Mouse (Mus musculus) small intestine, adult 2 months (tissue): ENCODE data around the gene Cacna2d1. TPM values are rescaled to one million over a fixed set of nuclear protein-coding genes. Genes with fewer than 3 reads are reported as not detected.

Source experiments
- H3K27ac ChIP-seq: fragments of 200-500 bp; 2 replicates; pipeline ENCODE4 v1.5.1; 2012; ENCODE audit warnings: low read depth, low read length, control low read depth, inconsistent platforms; ENCODE audit not compliant: insufficient read depth
- H3K27me3 ChIP-seq: fragments of 200-500 bp; 2 replicates; pipeline ENCODE4 v1.6.1; 2012; ENCODE audit warnings: mild to moderate bottlenecking, moderate library complexity, low read length, inconsistent platforms; ENCODE audit not compliant: control insufficient read depth, insufficient read depth
- H3K36me3 ChIP-seq: fragments of 200-500 bp; 2 replicates; pipeline ENCODE4 v1.6.1; 2012; ENCODE audit warnings: mild to moderate bottlenecking, low read length, control low read depth, inconsistent platforms; ENCODE audit not compliant: control insufficient read depth, insufficient read depth
- H3K4me1 ChIP-seq: fragments of 200-500 bp; 2 replicates; pipeline ENCODE4 v1.6.1; 2012; ENCODE audit warnings: low read length, inconsistent platforms, mixed read lengths; ENCODE audit not compliant: control insufficient read depth, insufficient read depth, insufficient read length
- H3K4me3 ChIP-seq: fragments of 200-500 bp; 2 replicates; pipeline ENCODE4 v1.5.1; 2012; ENCODE audit warnings: low read depth, mild to moderate bottlenecking, control low read depth, inconsistent platforms, low read length, moderate library complexity
- CTCF ChIP-seq: fragments of 200-500 bp; IDR thresholded peaks from 2 replicates; pipeline ENCODE4 v1.5.1; 2012; ENCODE audit warnings: low read depth, mild to moderate bottlenecking, control low read depth, inconsistent platforms, low read length, moderate library complexity, mixed read lengths; ENCODE audit not compliant: insufficient replicate concordance, insufficient read length; ENCODE audit errors: extremely low read depth
- POLR2A ChIP-seq: fragments of 200-500 bp; IDR thresholded peaks from 2 replicates; pipeline ENCODE4 v1.6.1; 2012; ENCODE audit warnings: low read depth, mild to moderate bottlenecking, control low read depth, inconsistent platforms, low read length, moderate library complexity
- WGBS: fragments of 180-500 bp; shearing (Covaris S2); methylation state at CpG from one replicate; pipeline ENCODE4 v1.1.7; 2018; 5-methylcytosine and 5-hydroxymethylcytosine counted together
- polyA plus RNA-seq: library from polyadenylated mRNA; depleted of rRNA; stranded (reverse); fragments of >200 nt; gene quantifications from 2 replicates; pipeline ENCODE4 v1.2.3, GENCODE M21; 2012

Cacna2d1 gene
- polyA plus RNA-seq, 1 experiment = 0.65 TPM

- Histone ChIP-seq H3K27me3 (no peaks in the 10 kb centered on the region), H3K4me1 (no peaks in the 10 kb centered on the region), H3K27ac (no peak overlapping the region), H3K4me3 (no peak overlapping the region), H3K36me3 (no peaks in the 10 kb centered on the region)
- no peak for TF ChIP-seq POLR2A
- no peak for TF ChIP-seq CTCF
- 45% methylated on average over 2 of the region's 2 CpGs for WGBS
Observed at GRCm38 (mm10) chr5:16199816-16200215, 265.3 kb downstream of the Cacna2d1 start.

- Histone ChIP-seq H3K4me3 (no peak overlapping the region), H3K36me3 (no peaks in the 10 kb centered on the region), H3K27ac (no peak overlapping the region), H3K4me1 (no peaks in the 10 kb centered on the region), H3K27me3 (no peaks in the 10 kb centered on the region)
- TF ChIP-seq CTCF (no peak), POLR2A (no peak)
- 78% methylated on average over 4 of the region's 4 CpGs for WGBS
Observed at GRCm38 (mm10) chr5:16221960-16222359, 287.5 kb downstream of the Cacna2d1 start.

GRCm38 (mm10) chr5:16225359-16225758, 290.9 kb downstream of the Cacna2d1 start:
- Histone ChIP-seq H3K4me3 (no peak overlapping the region), H3K36me3 (no peaks in the 10 kb centered on the region), H3K27me3 (no peaks in the 10 kb centered on the region), H3K4me1 (no peaks in the 10 kb centered on the region), H3K27ac (no peak overlapping the region)
- 86% methylated on average over 2 of the region's 2 CpGs for WGBS
- TF ChIP-seq CTCF (no peak), POLR2A (no peak)

DNA sequence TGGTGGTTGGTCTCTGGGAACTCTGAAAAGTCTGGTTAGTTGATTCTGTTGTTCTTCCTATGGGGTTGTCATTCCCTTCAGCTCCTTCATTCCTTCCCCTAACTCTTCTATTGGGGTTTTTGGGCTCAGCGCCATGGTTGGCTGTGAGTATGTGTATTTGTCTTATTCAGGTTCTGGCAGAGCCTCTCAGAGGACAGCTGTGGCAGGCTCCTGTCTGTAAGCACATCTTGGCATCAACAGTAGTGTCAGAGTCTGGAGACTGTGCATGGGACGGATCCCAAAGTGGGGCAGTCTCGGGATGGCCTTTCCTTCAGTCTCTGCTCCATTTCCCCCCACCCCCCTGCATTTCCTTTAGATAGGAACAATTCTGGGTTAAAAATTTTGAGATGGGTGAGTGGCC, 294.9 kb downstream of the Cacna2d1 start:
- Histone ChIP-seq H3K4me1 (no peaks in the 10 kb centered on the region), H3K4me3 (no peak overlapping the region), H3K27me3 (no peaks in the 10 kb centered on the region), H3K36me3 (no peaks in the 10 kb centered on the region), H3K27ac (no peak overlapping the region)
- 78% methylated on average over 3 of the region's 3 CpGs for whole genome bisulfite sequencing
- TF ChIP-seq POLR2A (no peak), CTCF (no peak)

DNA sequence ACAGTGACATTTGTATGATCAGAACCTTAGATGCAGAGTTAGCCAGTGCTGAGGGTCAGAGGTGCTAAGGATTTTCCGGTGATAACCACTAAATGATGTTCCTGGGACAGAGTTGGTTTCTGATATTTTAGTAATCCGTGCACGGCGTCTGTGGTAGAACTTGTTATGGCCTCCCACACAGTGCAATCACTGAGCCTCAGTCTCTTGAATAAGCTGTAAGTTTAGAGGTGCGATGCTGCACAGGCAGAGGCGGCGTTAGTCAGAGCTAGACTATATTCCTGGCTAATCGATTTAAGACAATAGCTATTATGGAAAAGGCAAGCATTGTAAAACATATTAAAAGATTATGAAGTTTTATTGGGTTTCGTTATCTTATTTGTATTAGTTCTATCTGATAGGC, 297.0 kb downstream of the Cacna2d1 start:
- H3K4me3 ChIP-seq = no peak overlapping the region
- 62% methylated on average over 9 of the region's 9 CpGs for WGBS
- TF ChIP-seq CTCF (no peak), POLR2A (no peak)
- no peaks in the 10 kb centered on the region for H3K4me1 ChIP-seq
- no peaks in the 10 kb centered on the region for H3K27me3 ChIP-seq
- H3K27ac ChIP-seq = no peak overlapping the region
- no peaks in the 10 kb centered on the region for H3K36me3 ChIP-seq

DNA sequence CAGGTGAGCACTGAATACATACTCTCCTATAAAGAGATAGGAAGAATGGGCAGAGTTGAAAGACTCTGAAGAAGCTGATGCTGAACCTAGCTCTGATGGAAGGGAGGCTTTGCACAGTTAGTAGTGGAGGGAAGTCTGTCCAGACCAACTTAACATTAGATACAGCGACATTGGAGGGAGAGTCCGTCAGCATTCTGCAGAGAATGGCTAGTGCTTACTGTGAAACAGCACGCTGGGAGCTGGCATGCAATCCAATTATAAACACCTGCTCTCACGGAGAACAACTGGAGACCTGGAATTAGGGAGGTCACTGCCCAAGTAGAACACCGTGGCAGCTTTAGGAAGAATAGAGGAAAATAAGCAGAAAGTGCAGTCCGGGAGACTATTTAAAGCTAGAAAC, 300.4 kb downstream of the Cacna2d1 start:
- no peak overlapping the region for H3K27ac ChIP-seq
- H3K4me3 ChIP-seq = no peak overlapping the region
- H3K36me3 ChIP-seq = no peaks in the 10 kb centered on the region
- WGBS = 74% methylated on average over 6 of the region's 6 CpGs
- TF ChIP-seq CTCF = no peak
- no peak for TF ChIP-seq POLR2A
- H3K27me3 ChIP-seq = no peaks in the 10 kb centered on the region
- H3K4me1 ChIP-seq = no peaks in the 10 kb centered on the region

GRCm38 (mm10) chr5:16235864-16236263, 301.4 kb downstream of the Cacna2d1 start:
- no peak overlapping the region for H3K4me3 ChIP-seq
- H3K36me3 ChIP-seq = no peaks in the 10 kb centered on the region
- TF ChIP-seq CTCF (no peak), POLR2A (no peak)
- 78% methylated on average over 2 of the region's 2 CpGs for WGBS
- H3K27ac ChIP-seq = no peak overlapping the region
- H3K27me3 ChIP-seq = no peaks in the 10 kb centered on the region
- no peaks in the 10 kb centered on the region for H3K4me1 ChIP-seq

DNA sequence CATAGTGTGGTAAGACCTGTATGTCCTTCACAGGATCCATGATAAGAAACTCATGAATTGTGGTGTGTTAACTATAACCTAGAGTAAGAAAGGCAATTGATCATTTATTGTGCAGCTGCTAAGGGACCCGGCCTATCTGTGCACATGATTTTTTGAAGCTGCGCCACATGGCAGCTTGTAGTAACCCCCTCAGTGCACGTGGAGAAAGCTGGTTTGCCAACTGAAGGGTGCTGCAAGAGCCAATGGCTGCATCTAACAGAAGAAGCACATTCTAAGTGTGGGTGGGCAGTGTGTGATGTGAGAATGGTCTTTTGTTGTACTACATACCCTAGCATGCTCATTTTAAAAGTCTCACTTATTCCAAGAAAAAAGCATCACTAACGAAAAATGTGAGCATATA, 302.1 kb downstream of the Cacna2d1 start:
- 80% methylated on average over 4 of the region's 4 CpGs for WGBS
- Histone ChIP-seq H3K4me3 (no peak overlapping the region), H3K36me3 (no peaks in the 10 kb centered on the region), H3K4me1 (no peaks in the 10 kb centered on the region), H3K27ac (no peak overlapping the region), H3K27me3 (no peaks in the 10 kb centered on the region)
- TF ChIP-seq POLR2A (no peak), CTCF (no peak)
